Mouse (Mus musculus) limb, embryonic 15.5 days (tissue): Measurements from ENCODE around the gene Tigd4. TPM values are rescaled to one million over a fixed set of nuclear protein-coding genes. Genes with fewer than 3 reads are reported as not detected.

Experiments
- ATAC-seq: fragments of 200-750 bp; cut with Nextera tagmentation; 2 replicates; pipeline ENCODE4 v1.8.0; 2017; ENCODE audit warnings: low read depth, moderate TSS enrichment; ENCODE audit not compliant: insufficient number of reproducible peaks, low FRiP score, low TSS enrichment
- H3K27ac ChIP-seq: fragments of 300-500 bp; sonication (generic); 2 replicates; pipeline ENCODE4 v1.5.1; 2015; ENCODE audit warnings: moderate library complexity, mild to moderate bottlenecking, inconsistent platforms
- H3K27me3 ChIP-seq: fragments of 300-500 bp; sonication (generic); 2 replicates; pipeline ENCODE4 v1.6.1; 2015; ENCODE audit warnings: inconsistent platforms
- H3K36me3 ChIP-seq: fragments of 300-500 bp; sonication (generic); 2 replicates; pipeline ENCODE4 v1.6.1; 2015; ENCODE audit warnings: inconsistent platforms
- H3K4me1 ChIP-seq: fragments of 300-500 bp; sonication (generic); 2 replicates; pipeline ENCODE4 v1.6.1; 2015; ENCODE audit warnings: inconsistent platforms
- H3K4me2 ChIP-seq: fragments of 300-500 bp; sonication (generic); 2 replicates; pipeline ENCODE4 v1.6.1; 2015; ENCODE audit warnings: mild to moderate bottlenecking, inconsistent platforms
- H3K4me3 ChIP-seq: fragments of 300-500 bp; sonication (generic); 2 replicates; pipeline ENCODE4 v1.5.1; 2015; ENCODE audit warnings: mild to moderate bottlenecking, inconsistent platforms
- H3K9ac ChIP-seq: fragments of 300-500 bp; sonication (generic); 2 replicates; pipeline ENCODE4 v1.6.1; 2015; ENCODE audit warnings: inconsistent platforms
- H3K9me3 ChIP-seq: fragments of 300-500 bp; sonication (generic); 2 replicates; pipeline ENCODE4 v1.6.1; 2016; ENCODE audit warnings: inconsistent platforms
- WGBS: fragments of 180-500 bp; shearing (Covaris S2); methylation state at CpG from one replicate; pipeline ENCODE4 v1.1.7; 2015; 5-methylcytosine and 5-hydroxymethylcytosine counted together
- polyA plus RNA-seq: library from polyadenylated mRNA; unstranded; fragments of >200 nt; fragmentation: Nextera tagmentation; extraction: Ambion mirVana; gene quantifications from 2 replicates; pipeline ENCODE4 v1.2.1, GENCODE M21; 2015

Gene Tigd4
- polyA plus RNA-seq, 1 experiment from 2014 or later: 2.4 TPM

DNA sequence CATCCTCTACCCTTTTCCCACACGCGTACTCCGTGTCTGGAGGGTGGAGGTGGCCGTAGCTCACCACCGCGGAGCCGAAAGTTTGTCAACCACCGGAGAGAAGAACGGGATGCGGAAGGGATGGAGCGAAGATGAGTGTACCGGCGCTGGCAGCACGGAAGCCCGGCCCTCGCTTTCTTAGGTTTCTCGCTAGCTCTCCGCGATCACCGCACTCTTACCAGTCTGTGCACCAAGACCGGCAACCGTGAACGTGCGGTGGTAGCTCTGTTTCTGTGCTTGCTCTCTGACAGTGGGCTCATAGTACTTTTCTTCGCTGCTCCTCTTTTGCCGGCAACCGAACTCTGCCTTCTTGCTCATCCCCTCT, 10.5 kb upstream of the Tigd4 start:
- Histone ChIP-seq H3K36me3 (no peaks in the 10 kb centered on the region), H3K9ac (peak overlapping the region; percentile 60; the same call in 1 of the 2 replicates), H3K27me3 (no peaks in the 10 kb centered on the region), H3K4me1 (peaks cover 22% of the 10 kb centered on the region), H3K27ac (peak overlapping the region; percentile 94), H3K9me3 (no peaks in the 10 kb centered on the region), H3K4me3 (peak overlapping the region; percentile 76), H3K4me2 (peak overlapping the region; percentile 68)
- ATAC-seq: no peak
- WGBS: 0% methylated on average over 27 of the region's 27 CpGs

- H3K4me3 ChIP-seq: no peak overlapping the region
- no peak overlapping the region for H3K27ac ChIP-seq
- H3K4me1 ChIP-seq: 0 out of 2 replicates have a peak, but pooled peaks cover 6% of the 10 kb centered on the region
- H3K4me2 ChIP-seq: no peak overlapping the region
- WGBS: 33% methylated on average over 5 of the region's 5 CpGs
- H3K27me3 ChIP-seq: no peaks in the 10 kb centered on the region
- no peak for ATAC-seq
- H3K36me3 ChIP-seq: no peaks in the 10 kb centered on the region
- no peak overlapping the region for H3K9ac ChIP-seq
- H3K9me3 ChIP-seq: no peaks in the 10 kb centered on the region
Measured at GRCm38 (mm10) chr3:84586736-84587135, 6.6 kb upstream of the Tigd4 start.

DNA sequence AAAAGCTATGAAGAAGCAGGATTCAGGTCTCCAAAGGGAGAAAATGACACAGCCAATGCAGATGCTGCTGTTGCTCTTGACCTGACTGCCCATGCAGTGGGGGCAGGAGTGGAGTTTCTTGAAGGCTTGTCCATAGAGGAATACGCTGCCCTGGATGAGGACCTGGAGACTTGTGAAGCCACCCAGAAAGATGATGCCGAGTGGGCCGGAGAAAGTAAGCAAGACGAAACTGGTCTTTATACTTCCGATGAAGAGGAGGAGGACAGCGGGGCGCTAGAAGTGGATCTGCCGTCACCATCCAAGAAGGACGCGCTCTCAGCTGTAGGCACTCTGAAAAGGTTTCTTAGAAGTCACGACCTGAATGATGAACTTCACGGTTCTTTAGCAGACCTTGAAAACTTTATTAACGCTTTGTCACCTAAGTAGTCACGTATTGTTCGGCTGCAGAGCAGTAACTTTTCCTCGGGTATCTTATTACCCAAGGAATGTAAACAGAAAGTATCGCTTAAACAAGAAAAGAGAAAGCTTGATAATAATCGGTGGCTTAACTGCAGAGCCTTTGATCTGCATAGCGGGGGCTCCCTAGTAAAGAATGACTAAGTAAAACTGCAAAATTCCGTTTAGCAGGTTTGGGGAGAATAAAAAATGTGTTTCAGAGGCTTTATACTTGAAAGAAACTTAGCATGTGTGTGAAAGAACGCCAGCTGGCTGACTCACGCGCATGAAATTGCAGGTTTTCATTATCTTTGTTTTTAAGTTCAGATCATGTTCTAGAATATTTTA, 1.7 kb downstream of the Tigd4 start:
- ATAC-seq: no peak
- Histone ChIP-seq H3K9me3 (no peaks in the 10 kb centered on the region), H3K36me3 (no peaks in the 10 kb centered on the region), H3K4me1 (0 out of 2 replicates have a peak, but pooled peaks cover 7% of the 10 kb centered on the region), H3K4me2 (peak overlapping the region; percentile 45), H3K27me3 (0 out of 2 replicates have a peak, but pooled peaks cover 5% of the 10 kb centered on the region), H3K9ac (no peak overlapping the region), H3K27ac (peak overlapping the region; percentile 67), H3K4me3 (peak overlapping the region; percentile 33)
- 7% methylated on average over 23 of the region's 23 CpGs for WGBS

DNA sequence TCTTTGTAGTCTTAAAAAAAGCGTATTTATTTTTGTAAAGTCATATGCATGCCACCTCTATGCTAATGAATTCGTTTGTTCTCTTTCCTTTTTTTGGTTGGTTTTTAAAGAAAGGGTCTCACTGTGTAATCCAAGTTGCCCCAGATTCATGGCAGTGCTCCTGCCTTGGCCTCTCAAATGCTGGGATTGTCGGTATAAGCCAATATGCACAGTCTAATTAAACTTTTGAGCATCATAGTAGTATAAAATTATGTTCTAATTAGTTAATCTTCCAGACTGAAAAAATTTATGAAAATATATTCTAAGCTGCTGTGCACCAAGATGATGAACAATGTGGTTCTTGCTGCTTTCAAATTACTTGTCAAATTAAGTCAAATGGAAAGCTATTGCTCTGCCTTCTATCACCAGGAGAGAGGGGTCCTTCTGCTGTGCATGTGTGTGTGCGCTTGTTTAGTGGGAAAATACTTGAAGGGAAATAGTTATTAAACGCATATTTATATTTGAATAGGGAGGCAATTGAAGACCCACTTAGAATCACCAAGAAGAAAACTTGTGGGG, 2.4 kb downstream of the Tigd4 start:
- H3K4me2 ChIP-seq: peak overlapping the region; percentile 45; the same call in 1 of the 2 replicates
- H3K4me1 ChIP-seq: 0 out of 2 replicates have a peak, but pooled peaks cover 7% of the 10 kb centered on the region
- H3K27me3 ChIP-seq: 0 out of 2 replicates have a peak, but pooled peaks cover 5% of the 10 kb centered on the region
- peak overlapping the region; percentile 33 for H3K4me3 ChIP-seq
- H3K9ac ChIP-seq: no peak overlapping the region
- WGBS: 35% methylated on average over 5 of the region's 5 CpGs
- no peak for ATAC-seq
- no peaks in the 10 kb centered on the region for H3K36me3 ChIP-seq
- H3K9me3 ChIP-seq: no peaks in the 10 kb centered on the region
- H3K27ac ChIP-seq: no peak overlapping the region

GRCm38 (mm10) chr3:84597996-84598734, 4.8 kb downstream of the Tigd4 start:
- H3K4me3 ChIP-seq: no peak overlapping the region
- WGBS: 70% methylated on average over 6 of the region's 6 CpGs
- no peak for ATAC-seq
- no peaks in the 10 kb centered on the region for H3K36me3 ChIP-seq
- H3K27me3 ChIP-seq: 0 out of 2 replicates have a peak, but pooled peaks cover 5% of the 10 kb centered on the region
- H3K4me2 ChIP-seq: no peak overlapping the region
- 0 out of 2 replicates have a peak, but pooled peaks cover 11% of the 10 kb centered on the region for H3K4me1 ChIP-seq
- H3K9ac ChIP-seq: no peak overlapping the region
- no peak overlapping the region for H3K27ac ChIP-seq
- H3K9me3 ChIP-seq: no peaks in the 10 kb centered on the region

DNA sequence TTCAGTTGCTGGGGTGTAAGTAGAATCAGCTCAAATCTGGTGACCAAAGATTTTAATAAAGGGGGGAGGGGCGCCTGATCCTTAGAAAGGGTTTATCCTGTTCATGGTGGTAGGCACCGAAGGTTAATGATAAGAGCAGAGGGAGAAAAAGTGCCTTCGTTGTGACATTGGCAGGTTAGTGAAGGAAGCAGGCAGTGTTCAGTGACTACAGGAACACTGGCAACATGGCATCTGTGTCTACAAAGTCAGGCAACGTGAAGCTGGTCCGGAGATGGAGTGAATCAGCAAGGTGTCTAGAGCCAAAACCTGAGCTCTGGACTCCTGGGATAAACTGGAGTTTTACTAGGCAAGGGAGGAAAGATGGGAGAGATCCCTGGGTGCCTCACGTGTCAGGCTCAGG, 5.4 kb downstream of the Tigd4 start:
- Histone ChIP-seq H3K9ac (no peak overlapping the region), H3K4me2 (no peak overlapping the region), H3K4me3 (no peak overlapping the region), H3K9me3 (no peaks in the 10 kb centered on the region), H3K27ac (no peak overlapping the region), H3K36me3 (no peaks in the 10 kb centered on the region), H3K4me1 (0 out of 2 replicates have a peak, but pooled peaks cover 11% of the 10 kb centered on the region), H3K27me3 (0 out of 2 replicates have a peak, but pooled peaks cover 5% of the 10 kb centered on the region)
- WGBS: 83% methylated on average over 6 of the region's 6 CpGs
- ATAC-seq: no peak

GRCm38 (mm10) chr3:84601870-84602495, 8.6 kb downstream of the Tigd4 start:
- Histone ChIP-seq H3K4me2 (no peak overlapping the region), H3K9me3 (0 out of 2 replicates have a peak, but pooled peaks cover 6% of the 10 kb centered on the region), H3K36me3 (no peaks in the 10 kb centered on the region), H3K27ac (peak overlapping the region; percentile 51), H3K27me3 (0 out of 2 replicates have a peak, but pooled peaks cover 5% of the 10 kb centered on the region), H3K4me1 (0 out of 2 replicates have a peak, but pooled peaks cover 5% of the 10 kb centered on the region), H3K9ac (no peak overlapping the region), H3K4me3 (no peak overlapping the region)
- no peak for ATAC-seq
- WGBS: 62% methylated on average over 9 of the region's 9 CpGs

GRCm38 (mm10) chr3:84602759-84603158, 9.4 kb downstream of the Tigd4 start:
- 76% methylated on average over 2 of the region's 2 CpGs for WGBS
- H3K27me3 ChIP-seq: no peaks in the 10 kb centered on the region
- no peak for ATAC-seq

GRCm38 (mm10) chr3:84603212-84603611, 9.8 kb downstream of the Tigd4 start:
- H3K36me3 ChIP-seq: no peaks in the 10 kb centered on the region
- H3K4me3 ChIP-seq: no peak overlapping the region
- H3K4me2 ChIP-seq: no peak overlapping the region
- H3K9ac ChIP-seq: no peak overlapping the region
- no peaks in the 10 kb centered on the region for H3K27me3 ChIP-seq
- ATAC-seq: no peak
- H3K9me3 ChIP-seq: 0 out of 2 replicates have a peak, but pooled peaks cover 6% of the 10 kb centered on the region
- H3K27ac ChIP-seq: peak overlapping the region; percentile 65
- WGBS: 52% methylated on average over 8 of the region's 9 CpGs
- 0 out of 2 replicates have a peak, but pooled peaks cover 5% of the 10 kb centered on the region for H3K4me1 ChIP-seq

More at GRCm38 (mm10) chr3:84602759-84603158, 9.4 kb downstream of the Tigd4 start:
- H3K4me2 ChIP-seq: no peak overlapping the region
- H3K36me3 ChIP-seq: no peaks in the 10 kb centered on the region
- H3K9ac ChIP-seq: no peak overlapping the region
- peak overlapping the region; percentile 65 for H3K27ac ChIP-seq
- H3K4me3 ChIP-seq: no peak overlapping the region
- 0 out of 2 replicates have a peak, but pooled peaks cover 6% of the 10 kb centered on the region for H3K9me3 ChIP-seq
- 0 out of 2 replicates have a peak, but pooled peaks cover 5% of the 10 kb centered on the region for H3K4me1 ChIP-seq

GRCm38 (mm10) chr3:84610183-84610710, 16.9 kb downstream of the Tigd4 start:
- ATAC-seq: no peak
- Histone ChIP-seq H3K4me2 (no peak overlapping the region), H3K27me3 (no peaks in the 10 kb centered on the region), H3K36me3 (no peaks in the 10 kb centered on the region), H3K4me3 (no peak overlapping the region), H3K27ac (no peak overlapping the region), H3K9me3 (0 out of 2 replicates have a peak, but pooled peaks cover 6% of the 10 kb centered on the region), H3K4me1 (peaks cover under 1% of the 10 kb centered on the region; the same call in 1 of the 2 replicates), H3K9ac (no peak overlapping the region)
- WGBS: 62% methylated on average over 9 of the region's 9 CpGs
